In the genomic region with DNA sequence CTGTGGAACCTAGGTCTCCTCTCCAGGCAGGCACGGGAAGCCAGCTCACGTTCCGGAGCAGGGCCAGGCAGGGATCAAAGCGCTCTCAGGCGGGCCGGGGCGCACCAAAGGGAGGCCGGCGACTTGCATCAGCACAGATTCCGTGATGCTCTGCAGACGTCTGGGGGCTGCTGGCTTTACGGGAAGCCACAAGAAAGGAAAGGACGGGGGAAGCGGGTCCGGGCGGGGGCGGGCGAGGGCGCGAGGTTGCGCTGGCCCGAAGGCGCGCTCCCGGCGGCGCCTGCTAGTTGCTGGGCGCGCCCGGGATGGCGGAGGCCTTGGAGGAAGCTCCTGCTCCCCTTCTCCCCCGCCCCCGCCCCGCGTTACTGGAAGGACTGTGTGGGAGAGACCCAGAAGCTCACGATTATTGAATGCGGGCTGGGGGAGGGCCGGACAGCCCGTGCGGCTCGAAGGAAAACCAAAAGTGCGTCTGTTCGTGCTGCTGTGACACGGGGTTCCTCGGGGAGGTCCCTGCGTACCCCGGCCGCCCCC, we compare ENCODE assay signal across 1 mouse cellular context.
TF ChIP-seq lines count a peak whose summit lies in the region.

No protein-coding gene starts in this region.

TF ChIP-seq in CH12.LX, 34 proteins besides CTCF, POLR2A, EP300 and RAD21:
- TF ChIP-seq ETS1 (conservative IDR thresholded peaks at IDR 0.05; ENCODE audit: low read depth, low read length) (no peak), MEF2A (IDR thresholded peaks at IDR 0.05; ENCODE audit: borderline replicate concordance, low read depth, low read length) (no peak), NELFE (IDR thresholded peaks at IDR 0.05; ENCODE audit: low read depth, low read length) (no peak), ZNF384 (IDR thresholded peaks at IDR 0.05; ENCODE audit: low read depth, low read length) (no peak), MAZ (IDR thresholded peaks at IDR 0.05; ENCODE audit: low read depth, low read length) (no peak), MAX (IDR thresholded peaks at IDR 0.05; ENCODE audit: low read length) (no peak)
